Mouse (Mus musculus) lung, postnatal 10 days (tissue): Measurements from ENCODE around the gene Slc9a5.

Experiments
- DNase-seq: peaks from one replicate; pipeline ENCODE4 v3.0.0; 2021

The Slc9a5 gene

DNA sequence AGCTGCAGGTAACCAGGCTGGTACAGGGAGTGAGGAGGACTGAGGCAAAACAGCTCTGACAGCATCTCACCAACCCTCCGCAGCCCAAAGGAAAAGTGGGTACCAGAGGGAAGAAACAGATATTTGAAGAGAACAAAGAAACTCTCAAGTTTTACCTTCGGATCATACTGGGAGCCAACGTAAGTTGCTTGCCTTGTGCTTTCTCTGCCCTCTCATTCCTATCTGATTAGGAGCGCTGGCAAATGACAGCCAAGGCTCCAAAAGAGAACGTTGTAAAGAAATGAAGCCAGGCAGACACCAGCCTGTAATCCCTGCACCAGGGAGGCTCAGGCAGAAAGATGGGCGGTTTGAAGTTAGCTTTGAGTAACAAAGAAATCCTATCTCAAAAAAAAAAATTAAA lies 21.7 kb upstream of the Slc9a5 start:
- no peak for DNase-seq

DNA sequence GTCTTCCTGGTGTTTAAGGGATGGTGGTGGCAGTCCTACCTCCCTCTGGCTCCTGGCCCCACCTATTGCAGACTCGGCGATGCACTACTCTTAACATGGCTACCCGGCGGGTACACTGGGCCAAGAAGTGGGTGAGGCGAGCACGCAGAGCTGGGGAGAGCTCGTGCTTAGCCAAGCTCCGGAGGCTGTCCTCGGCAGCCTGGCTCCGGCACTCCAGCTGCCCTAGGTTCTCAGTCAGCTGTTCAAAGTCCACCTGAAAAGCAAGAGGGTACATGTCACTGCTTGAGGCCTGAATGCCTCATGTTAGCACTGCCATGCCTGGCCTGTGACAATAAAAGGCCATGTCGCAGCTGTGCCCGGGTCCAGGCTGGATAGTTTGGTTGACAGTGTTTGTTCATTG lies 18.3 kb upstream of the Slc9a5 start:
- DNase-seq: no peak

DNA sequence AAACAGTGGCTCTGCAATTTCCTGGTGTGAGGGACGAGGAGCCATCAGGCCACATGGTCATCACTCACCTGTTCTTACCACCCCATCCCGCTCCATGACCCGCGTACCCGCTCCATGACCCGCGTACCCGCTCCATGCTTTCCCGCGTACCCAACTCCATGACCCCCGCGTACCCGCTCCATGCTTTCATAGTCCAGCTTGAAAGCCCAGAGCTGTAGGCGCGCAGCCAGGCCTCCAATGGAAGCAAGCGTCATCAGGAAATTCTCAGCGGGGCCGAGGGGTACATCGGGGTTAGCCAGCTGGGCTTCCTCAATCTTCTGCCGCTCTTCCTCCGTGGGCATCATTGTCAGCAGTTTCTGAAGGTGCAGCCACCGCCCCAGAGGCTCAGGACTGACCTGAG lies 17.2 kb upstream of the Slc9a5 start:
- DNase-seq: no peak

DNA sequence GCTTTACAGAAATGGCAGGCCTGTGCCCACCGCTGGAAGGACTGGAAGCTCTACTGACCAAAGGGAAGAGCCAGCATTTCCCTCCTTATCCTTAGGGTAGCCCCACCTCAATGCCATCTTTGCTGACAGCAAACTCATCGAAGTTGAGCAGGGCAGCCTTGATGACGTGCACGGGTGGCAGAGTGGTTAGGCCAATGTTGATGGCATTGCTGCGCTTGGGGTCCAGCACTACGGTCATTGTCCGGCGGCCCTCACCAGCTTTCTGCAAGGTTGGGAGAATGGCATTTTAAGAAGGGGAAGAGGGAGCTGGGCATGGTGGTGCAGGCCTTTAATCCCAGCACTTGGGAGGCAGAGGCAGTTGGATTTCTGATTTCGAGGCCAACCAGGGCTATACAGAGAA lies 16.7 kb upstream of the Slc9a5 start:
- DNase-seq: no peak

DNA sequence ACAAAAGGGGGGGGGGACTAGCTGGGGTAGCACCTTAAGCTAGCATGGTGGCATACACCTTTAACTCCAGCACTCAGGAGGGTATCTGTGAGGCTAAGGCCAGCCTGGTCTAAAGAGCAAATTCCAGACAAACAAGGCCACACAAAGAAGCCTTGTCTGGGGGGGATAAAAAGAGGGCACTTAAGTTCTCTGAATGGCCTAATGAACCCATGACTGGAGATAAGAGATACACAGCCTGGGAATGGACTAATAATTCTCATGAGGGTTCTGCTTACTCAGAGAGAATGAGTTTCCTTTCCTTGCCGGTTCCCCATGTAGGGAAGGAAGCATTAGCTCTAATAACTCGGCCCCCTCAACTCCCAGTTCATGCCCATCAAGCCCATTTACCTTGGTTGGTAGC lies 16.1 kb upstream of the Slc9a5 start:
- no peak for DNase-seq

DNA sequence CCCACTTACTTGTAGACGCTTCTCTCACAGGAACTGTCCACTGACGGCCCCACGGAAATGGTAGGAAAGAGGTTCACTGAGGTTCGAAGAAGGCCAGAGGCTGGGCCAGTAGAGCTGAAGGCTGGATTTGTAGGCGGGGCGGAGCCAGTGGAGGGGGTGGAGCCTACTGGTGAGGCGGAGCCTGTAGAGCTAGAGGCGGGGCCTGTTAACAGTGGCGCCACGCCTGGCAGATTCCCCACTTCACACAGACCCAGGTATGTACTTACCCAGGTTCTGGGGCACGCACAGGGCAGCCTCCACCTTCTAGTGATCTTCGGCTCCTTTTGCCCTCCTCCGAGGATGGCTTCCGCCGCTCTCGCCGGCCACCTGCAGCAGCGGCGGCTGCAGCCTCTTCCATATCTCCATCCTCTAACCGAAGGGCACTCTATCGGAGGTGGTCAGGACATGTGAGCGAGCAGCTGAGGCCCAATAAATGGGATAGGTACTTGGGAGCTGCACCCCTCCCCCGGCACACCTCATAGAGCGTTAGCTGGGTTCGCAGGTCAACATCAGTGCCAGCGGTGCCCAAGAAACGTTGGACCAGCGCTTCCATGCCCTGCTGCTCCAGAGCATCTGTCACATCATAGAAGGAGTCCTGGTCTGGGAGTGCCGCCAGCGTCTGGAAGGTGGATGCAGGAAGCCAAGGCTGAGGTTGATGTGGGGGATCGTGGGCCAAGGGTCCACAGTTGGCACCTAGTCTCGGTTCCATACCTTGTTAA lies 12.1 kb upstream of the Slc9a5 start:
- peak; percentile 58 for DNase-seq

DNA sequence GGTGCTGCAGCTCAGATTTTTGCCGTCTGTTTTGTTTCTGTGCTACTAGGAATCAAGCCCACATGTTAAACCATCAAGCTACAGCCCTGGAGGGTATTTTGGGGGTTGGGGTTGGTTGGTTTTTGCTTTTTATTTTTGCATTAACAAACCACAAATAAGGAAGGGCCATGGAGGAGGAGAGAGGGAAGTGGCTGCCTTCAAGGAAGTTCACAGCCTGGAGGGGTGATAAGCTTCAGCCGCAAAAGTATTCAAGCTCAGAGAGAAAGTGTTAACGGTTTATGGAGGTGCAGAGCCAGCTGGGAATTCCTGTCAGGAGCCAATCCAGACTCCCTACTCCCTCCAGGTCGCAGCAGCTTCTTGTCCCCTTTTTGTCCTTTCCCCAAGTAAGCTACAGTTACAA lies 9.7 kb upstream of the Slc9a5 start:
- no peak for DNase-seq

GRCm38 (mm10) chr8:105339886-105340635 lies 8.6 kb upstream of the Slc9a5 start:
- DNase-seq: peak; percentile 89

GRCm38 (mm10) chr8:105341399-105341798 lies 7.2 kb upstream of the Slc9a5 start:
- peak; percentile 88 for DNase-seq

DNA sequence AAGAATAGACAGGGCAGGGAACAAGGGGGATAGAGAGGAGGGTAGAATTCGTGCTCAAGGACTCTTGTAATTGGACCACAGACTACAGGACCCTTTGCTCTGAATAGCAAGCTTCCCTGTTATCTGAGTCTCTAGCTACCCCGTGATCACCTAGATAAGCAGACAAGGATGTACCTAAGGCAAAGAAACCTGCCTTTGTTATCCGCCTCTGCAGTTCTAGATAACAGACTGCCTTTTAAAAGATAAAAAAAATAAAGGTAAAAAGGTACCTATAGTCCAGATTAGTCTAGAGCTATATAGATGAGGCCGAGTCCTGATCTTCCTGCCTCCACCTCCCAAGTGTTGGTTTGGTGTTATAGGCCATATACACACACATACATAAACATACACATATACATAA lies 5.9 kb upstream of the Slc9a5 start:
- DNase-seq: no peak

GRCm38 (mm10) chr8:105343791-105344574 lies 4.7 kb upstream of the Slc9a5 start:
- no peak for DNase-seq

- DNase-seq: peak; percentile 76
Observed at GRCm38 (mm10) chr8:105345061-105345975, 3.3 kb upstream of the Slc9a5 start.

DNA sequence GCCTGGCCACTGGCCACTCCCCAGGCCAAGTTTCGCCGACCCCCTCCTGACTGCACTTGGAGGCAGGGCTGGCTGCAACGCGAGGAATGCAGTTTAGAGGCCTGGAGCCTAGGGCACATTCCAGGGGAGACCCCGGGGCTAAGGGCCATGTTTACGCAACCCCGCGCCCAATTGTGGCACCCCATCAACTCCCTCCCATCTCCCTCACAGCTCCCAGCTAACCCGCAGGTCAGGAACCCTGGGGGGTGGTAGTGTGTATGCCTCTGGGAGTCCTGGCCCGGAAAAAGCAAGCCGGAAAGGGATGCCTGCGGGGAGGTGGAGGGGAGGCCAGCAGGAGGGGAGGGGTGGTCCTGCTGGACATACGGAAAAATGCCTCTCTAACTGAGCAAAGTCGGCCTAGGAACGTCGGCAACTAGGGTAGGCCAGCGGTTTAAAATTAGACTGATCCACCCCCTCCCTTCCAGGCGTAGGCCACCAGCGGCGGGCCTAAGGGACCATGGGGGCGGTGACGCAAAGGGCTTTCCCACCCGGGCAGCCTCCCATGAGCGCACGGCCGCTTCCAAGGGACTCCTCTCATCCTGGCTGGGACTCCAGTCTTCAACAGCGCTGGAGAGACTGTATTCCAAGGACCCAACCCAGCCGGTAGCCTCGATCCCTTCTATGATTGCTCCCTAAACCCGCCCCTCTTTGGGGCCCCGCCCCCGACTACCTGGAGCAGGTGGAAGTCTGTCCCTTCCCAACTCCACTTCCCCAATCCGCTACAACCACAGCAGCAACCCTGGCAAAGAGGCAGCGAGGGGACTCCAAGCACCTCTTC lies 1.8 kb upstream of the Slc9a5 start:
- peak; percentile 90 for DNase-seq

DNA sequence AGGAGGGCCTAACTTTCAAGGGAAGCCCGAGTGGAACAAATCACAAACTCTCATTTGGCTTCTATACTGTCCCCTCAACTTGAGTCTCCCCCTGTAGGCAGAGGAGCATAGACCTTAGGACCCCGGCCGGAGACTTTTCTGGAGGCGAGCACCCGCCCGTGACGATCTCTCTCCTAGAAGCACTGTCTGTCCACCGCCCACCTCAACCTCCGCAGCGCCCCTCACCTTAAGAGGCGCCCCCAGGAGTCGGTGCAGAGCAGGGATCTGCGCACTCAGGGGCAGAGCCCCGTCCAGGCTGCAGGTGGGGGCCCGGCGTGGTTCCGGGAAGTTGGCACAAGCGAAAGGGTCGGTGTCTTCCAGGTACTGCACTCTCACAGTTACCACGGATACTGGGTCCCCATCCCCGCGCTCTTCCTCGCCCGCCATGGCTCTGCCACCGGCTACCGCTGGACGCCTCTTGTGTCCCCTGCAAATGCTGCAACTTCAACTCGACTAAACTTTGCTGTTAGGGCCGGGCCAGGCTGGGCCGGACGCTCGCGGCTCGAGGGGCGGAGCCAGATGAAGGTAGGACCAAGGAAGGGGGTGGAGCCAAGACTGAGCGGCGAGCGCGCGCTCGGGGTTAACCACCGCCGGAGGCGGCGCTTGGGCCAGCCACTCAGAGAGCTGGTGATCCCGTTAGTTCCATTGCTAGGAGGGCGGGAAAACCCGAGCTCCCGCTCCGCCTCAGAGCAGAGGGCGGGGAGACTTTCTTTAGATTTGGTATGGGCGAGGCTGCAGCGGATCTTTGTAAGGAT lies 1.0 kb upstream of the Slc9a5 start, which contains the start of gene Fhod1:
Fhod1 (minus strand) TSS at position 526 of the 794 bp plus-strand sequence.
- DNase-seq: peak; percentile 99

DNA sequence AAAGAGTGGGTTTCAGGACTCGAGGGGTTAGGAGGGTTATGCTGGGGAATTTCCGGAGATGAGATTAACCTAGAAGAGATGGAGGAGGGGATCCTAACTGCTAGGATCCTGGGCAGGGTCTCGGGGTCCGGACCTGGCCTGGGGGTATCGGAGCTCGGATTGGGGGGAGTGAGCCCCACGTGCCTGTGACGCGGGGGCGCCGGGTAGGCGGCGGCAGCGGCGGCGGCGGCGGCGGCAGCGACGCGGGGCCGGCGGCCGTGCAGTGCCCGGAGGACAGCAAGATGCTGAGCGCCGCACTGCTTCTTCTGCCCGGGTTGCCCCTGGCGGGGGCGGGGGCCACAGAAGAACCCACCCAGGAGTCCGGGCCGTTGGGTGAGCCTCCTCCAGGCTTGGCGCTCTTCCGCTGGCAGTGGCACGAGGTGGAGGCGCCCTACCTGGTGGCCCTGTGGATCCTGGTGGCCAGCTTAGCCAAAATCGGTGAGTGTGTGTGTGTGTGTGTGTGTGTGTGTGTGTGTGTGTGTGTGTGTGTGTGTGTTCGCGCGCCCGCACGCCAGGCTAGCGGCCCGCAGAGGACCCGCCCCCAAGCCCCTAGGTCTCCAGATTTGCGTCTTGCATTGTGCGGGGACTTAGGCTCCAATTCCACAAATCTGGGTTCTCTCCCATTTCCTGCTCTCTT lies 591 bp downstream of the Slc9a5 start:
- DNase-seq: no peak

- DNase-seq: no peak
Observed at GRCm38 (mm10) chr8:105350186-105350585, 1.5 kb downstream of the Slc9a5 start.

DNA sequence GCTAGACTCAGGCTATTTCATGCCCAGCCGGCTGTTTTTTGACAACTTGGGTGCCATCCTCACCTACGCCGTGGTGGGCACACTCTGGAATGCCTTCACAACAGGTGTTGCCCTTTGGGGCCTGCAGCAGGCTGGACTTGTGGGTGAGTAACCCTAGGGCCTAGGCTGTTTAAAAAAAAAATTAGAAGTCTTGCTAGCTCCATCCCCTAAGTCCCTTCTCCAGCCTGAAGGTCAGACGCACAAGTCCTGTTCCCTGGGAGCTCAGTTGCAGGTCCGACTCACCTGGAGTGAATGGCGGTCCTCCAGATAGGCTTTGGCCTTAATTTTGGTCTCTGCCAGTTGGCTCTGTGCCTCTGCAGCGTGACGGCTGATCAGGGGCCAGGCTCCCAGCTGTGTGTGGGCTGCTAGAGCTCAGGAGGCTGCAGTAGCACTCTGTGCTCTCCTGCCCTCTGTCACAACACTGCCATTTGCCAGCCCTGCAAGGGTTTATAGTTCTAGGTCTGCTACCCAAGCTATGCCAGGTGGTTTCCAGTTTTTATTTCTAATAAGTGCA lies 5.0 kb downstream of the Slc9a5 start:
- DNase-seq: no peak

DNA sequence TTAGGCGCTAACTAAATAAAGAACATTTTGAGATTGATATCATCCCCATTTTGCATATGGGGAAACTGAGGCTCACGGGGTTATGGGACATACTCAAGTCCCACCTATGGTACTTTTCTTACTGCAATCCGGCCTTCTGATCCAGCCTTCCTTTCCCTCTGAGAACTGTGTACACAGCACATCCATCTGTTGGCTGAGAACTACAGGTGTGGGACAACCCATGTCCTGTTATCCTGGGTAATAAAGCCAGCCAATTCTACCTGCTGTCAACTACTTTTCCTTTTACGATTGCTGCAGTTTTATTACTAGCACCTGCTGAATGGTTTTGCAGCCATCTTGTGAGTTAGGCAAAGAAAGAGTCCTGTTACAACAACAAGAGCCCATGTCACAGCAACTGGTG lies 5.9 kb downstream of the Slc9a5 start:
- no peak for DNase-seq

DNA sequence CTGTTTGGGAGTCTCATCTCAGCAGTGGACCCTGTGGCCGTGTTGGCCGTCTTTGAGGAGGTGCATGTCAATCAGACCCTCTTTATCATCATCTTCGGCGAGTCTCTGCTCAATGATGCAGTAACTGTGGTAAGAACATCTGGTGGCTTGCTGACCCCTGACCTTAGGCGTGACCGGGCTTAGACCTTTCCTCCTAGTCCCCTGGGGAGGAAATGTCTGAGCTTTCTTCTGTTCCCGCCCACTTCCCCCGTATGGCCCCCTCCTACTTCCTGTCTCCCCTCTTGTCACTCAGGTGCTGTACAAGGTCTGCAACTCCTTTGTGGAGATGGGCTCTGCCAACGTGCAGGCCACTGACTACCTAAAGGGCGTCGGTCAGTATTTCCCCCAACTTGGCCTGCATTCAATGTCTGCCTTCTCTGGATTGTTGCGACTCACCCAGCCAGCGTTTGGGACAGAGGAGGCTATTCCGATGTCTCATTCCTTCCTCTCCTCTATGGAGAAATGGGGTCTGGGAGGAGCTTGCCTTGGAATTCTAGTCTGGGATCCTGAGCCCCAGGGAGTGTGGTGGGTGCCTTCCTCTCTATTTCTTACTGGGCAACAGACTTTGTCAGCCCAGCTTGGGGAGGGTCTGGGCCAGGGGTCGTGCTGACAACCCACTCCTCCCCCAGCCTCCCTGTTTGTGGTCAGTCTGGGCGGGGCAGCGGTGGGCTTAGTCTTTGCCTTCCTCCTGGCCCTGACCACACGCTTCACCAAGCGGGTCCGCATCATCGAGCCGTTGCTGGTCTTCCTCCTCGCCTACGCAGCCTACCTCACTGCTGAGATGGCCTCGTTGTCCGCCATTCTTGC lies 6.8 kb downstream of the Slc9a5 start:
- DNase-seq: peak; percentile 62
